Mouse (Mus musculus) spleen, postnatal 36 days (tissue): ENCODE results near the gene Smco2.

ENCODE experiments used
- DNase-seq, 2 experiments: peaks; one replicate each; pipeline ENCODE4 v3.0.0; 2022; ENCODE audit warnings: low spot score in 2 of 2, mixed read lengths in 1 of 2

Smco2 gene

DNA sequence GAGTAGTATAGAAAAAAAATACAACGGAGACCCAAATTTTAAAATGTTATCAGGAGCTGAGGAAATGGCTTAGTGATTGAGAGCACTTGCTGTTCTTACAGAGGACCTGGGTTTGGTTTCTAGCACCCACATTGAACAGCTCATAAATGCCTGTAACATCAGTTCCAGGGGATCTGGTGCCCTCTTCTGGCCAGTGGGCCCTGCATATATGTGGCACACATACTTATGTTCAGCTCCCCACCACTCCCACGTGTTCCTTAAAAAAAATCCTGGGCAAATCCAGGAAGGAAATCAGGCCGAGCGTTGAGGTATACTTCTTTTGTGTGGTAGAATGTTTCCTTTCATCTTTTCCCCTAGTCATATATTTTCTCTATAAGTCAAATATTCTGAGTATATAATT lies 52.0 kb downstream of the Smco2 start:
- DNase-seq = no peak

DNA sequence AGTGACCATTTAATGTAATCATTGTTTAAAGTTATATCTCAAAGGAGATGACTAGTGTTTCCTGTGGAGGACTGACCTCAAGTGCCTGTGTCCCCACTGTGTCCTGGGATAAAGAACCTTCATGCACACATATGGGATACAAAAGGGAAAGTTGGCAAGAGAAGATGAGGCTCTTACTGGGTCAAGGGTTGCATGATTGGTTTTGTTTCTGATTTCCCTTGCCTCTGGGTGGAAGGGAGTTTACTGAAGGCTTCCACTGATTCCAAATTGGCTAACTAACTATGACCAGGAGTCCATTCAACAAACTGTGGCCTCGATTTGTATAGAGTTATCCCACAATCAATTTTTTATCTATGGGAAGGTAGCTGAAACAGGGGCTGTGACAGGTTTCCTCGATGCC lies 53.7 kb downstream of the Smco2 start:
- DNase-seq = no peak

DNA sequence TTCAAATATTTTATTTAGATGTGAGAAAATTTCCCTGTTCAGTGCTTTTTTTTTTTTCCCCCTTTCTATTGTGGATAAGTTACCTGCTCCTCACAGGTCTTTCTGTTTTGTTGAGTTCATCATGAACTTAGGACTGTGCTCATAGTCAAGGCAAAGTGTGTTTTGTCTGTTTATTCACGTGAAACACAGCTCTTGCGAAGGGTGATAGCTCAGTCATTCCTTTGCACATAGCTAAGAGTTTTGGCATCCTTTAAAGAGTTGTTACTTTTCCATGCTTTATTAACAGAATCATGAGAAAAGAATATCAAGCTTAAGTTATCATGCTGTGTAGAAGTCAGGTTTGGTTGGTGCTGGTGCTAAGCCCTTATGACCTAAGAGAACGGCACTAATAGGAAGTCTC lies 54.8 kb downstream of the Smco2 start:
- no peak for DNase-seq

DNA sequence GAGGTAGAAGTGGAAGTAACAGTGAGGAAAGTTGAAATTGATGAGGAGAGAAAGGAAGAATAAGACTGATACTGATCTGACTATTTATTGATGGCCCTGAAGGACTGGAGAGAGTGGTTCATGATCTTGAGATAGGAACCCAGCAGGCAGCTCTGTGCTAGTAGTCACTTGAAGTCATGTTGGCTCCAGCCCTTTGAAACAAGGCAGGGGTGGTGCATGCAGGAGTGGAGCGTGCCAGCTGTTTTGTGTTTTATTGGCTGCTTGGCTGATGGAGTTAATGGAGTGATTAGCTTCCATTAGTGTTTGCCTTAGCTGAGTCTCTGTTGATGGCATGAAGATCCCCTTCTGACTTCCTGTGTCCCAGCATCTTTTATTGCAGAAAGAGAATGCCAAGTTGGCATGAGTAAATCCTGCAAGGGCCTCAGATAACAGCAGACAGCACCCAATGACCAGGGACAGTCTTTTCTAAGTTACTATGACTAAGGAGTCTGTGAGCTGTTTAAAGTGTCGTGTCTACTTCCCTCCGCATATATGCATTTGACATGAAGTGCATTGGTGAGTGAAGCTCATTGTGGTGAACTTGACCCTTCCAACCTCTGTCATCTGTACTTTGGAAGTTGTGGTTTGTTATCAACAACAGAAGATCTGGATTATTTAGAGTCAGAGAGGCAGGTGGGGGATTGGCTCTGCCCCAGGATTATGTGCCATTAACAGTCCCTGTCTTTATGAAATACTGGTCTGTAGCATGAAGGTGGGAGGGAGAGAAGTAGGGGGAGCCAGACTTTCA lies 56.3 kb downstream of the Smco2 start:
- no peak for DNase-seq

DNA sequence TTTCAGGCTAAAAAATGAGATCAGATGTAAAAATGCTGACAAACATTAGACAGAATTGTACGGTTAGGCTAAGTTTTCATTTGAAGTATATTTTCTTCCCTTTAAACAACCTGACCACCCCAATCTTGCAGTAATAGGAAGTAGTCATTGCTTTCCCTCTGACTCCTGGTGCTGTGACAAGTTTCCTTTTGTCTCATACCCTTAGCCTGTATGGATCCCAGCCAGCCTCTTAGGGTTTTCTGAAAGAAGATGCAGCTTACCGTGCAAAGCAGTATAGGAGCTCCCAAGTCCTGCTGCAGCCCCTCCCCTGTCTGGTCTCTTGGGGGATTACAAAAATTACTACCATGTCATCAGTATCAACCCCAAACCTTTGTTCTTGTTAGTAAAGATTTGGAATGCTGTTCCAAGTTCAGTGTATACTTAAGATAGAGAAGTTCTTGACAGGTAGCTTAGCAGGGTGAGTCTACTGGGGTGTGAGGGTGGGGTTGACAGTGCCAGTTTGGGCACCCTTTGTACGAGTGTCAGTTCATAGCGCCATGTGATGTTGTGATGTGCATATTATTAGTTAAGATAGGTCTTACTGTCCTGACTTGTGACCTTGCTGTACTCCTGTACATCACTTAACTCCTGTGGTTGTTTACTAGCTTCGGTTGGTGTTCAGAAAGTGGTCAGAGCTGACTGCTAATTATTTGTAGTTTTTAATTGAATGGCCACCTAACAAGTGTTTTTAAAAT lies 57.3 kb downstream of the Smco2 start:
- DNase-seq = no peak

DNA sequence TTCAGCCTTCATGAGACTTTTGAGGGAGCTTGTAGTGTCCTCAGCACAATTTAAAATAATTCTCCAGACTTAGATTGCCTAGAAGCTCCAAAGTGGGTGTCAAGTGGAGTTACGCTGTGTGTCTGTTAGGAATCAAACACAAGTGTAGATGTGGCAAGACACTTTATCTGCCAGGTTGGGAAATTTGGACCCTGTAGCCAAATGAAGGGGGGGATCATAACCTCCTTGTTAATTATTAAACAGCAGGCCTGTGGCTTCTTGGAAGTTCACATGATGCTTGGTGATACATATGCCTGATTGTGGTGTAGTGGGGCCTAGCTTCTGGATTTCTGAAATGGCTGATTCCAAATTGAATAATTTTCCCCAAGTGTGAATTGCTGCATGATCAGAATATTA lies 57.9 kb downstream of the Smco2 start:
- no peak for DNase-seq

DNA sequence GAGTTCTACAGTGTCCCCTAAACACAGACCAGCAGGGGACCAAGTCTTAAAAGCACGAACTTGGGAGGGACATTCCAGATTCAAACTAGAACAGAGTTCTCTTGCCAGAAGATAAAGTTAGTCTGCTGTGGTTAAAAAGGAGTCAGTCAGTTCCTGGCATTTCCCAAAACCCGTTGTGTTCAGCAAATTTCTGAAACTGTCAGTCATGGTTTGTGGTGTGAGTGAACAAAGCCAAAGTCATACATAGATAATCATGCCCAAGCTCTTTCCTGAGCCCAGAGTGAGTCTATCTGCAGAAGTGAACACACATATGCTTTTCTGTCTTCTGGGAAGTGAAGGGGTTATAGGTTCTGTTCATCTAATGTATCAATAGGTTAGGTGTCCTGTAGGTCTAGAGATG lies 58.9 kb downstream of the Smco2 start:
- DNase-seq = no peak

DNA sequence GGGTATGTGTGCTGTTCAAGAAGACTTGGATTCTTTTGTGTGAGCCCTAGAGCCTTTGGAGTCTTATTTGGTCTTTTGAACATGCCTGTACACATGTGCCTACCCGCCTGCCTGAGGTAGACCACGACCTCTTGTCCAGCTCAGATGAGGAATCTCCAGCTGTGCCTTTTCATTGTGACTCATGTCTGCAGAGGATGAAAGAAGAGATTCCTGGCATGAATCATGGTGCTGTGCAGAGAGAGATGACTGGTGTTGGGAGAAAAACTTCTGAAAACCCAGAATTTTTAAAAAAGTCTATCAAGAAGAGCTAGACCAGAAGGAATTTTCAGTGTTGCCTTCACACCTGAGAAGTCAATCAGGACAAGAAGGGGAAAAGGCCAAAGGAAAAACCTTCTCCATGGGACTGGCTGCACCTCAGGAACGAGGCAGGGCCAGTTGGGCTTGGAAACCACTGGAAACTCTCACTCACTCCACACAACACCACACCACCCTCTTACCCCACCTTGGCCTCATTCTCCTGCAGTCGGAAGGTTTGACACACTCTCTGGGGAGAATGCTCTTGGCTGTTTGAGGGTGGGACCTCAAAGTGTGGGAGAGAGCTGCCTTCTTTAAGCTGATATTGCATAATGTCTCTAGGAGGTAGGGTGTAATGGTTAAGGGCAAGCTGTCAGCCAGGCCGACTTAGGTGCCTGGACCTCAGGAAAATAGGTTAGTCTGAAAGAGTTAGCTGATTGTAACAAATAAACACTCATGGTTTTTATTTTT lies 60.0 kb downstream of the Smco2 start:
- no peak for DNase-seq

DNA sequence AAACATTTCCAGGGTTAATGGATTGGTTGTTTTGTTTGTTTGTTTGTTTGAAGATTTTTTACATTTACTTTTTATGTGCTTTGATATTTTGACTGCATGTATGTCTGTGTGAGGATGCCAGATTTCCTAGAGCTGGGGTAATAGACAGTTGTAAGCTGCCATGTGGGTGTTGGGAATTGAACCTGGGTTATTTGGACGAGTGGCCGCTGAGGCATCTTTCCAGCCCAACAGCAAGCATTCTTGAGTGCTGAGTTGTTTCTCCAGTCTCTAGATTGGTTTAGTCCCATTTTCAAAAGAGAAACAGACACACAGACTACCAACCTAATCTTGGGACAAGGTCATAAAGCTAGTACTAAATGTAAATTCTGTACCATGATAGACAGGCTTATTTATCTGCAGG lies 60.9 kb downstream of the Smco2 start:
- DNase-seq = no peak

DNA sequence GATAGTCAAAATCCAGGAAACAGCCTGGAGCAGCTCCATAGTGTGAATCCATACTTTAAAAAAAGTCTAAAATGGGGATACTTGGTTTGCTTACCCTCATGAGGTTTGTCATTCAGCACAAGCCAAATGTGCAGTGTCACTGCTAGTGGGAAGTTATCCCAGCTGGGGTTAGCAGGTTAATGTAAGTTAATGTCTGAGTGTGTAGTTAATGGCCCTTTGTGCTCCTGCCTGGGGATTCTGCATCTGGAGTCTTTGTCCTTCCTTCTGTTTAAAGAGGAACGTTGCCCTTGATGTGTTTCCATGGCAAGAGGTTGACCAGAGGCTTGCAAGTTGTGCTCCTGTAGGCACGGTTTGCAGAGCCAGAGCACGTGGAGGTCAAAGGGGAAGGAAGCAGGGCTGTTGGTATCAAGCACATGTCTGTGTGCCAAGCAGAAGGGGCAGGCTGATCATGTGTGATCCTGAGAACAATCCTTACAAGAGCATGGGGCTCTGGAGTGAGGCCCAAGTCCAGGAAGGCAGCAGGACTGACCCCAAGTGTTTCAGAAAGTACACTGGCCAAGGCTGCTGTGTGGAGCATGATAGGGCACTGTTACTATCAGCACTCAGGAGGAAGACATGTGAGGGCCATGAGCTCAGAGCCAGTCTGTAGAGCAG lies 63.1 kb downstream of the Smco2 start:
- DNase-seq = no peak

DNA sequence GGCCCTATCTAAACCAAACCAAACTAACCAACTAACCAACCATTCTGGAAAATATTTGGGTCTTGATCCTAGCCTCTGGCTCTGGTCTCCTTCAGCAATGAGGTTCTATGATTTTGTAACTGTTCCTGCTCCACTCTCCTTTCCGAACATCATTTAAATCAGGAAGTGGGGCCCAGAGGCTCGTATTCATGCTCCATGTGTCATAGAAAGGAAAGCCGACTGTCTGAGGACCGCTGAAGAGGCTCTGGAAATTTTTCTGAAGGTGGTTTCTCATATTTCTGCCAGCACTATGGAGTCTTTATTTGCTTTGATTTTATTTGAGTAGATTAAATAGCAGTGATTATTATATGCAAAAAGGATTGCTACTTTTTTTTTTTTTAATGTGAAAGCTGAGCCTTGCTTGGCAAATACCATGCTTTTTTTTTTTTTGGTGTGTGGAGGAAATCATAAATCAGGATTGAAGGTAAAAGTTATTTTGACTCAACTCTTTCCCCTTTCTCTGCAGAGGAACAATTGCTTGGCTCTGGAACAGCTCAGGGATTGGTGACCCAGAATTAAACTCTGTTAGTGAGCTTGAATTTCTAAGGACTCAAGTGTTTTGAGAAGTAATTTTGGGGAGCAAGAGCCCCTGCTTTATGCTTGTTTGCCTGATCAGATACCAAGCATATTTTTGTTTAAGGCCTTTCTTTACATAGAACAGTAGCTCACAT lies 63.7 kb downstream of the Smco2 start:
- DNase-seq = no peak

DNA sequence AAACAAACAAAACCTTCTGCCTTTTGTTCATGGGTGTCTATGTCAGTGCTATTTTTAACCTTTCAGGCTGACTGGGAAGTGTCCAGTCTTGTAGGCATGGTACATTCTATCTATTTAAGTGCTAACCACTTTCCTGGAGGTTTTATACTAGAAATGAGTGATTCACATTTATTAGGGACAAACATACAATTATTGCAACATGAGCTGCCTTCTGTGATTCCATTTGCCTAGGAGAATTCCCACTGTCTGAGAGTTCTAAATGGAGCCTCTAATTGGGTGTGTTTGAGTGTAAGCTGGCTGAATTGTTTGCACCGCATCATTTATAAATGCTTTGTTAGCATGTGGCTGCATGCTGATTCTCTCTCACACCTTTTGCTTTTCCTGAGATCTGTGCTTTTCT lies 65.9 kb downstream of the Smco2 start:
- DNase-seq = no peak

DNA sequence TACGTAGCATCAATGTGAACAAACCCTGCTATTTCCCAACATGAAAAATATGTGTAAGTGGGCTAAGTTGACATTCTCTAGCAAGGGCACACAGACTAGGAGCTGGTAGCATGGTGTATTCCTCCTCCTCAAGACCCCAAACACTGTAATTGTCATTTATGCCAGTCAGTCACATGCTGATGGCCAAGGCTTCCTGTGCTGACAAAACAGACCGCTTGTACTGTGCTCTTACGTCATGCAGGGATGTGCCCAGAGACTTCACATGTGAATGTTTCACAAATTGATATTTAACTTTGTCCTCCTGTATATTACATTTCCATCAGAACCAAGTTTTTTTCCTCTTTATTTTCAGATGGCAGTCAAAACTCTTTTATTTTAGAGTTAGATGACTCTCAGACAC lies 67.5 kb downstream of the Smco2 start:
- no peak for DNase-seq

DNA sequence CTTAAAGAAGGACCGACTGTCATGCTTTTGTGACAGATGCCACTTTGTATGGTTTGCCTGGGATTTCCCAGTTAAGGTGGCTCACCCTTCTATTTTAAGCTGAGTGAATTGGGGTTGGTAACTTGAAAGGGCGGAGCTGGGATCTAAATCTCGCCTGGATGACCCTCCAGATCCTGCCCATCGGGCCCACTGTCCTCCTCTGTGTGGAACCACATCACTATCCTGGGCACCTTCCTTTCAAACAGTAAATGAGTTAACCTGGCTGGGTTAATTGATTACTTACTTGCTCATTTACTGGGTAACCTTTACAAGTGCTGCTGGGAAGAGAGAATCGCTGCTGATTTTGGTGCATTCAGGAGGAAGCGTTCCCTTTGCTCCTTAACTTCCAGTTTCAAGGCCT lies 68.4 kb downstream of the Smco2 start:
- DNase-seq = no peak
